Mouse (Mus musculus) heart, adult 2 months (tissue): ENCODE measurements at regions not wholly inside any gene's neighbourhood (a gene's known extent, or its start where the extent isn't known, plus 50 kb on each side); places are given as distances from the start of the nearest gene placed in this dataset.

ENCODE experiments used
- CTCF ChIP-seq: fragments of 200-600 bp; IDR thresholded peaks from 2 replicates; pipeline ENCODE4 v1.8.1; 2022; ENCODE audit warnings: antibody characterized with exemption, mild to moderate bottlenecking, moderate library complexity
- EP300 ChIP-seq: fragments of 200-500 bp; IDR thresholded peaks from 2 replicates; pipeline ENCODE4 v1.6.1; 2011; ENCODE audit warnings: low read depth, low read length, control low read depth; ENCODE audit not compliant: insufficient read depth
- POLR2A ChIP-seq: fragments of 200-500 bp; IDR thresholded peaks from 2 replicates; pipeline ENCODE4 v1.6.1; 2011; ENCODE audit warnings: mild to moderate bottlenecking, low read depth, low read length, control low read depth; ENCODE audit not compliant: insufficient read depth

DNA sequence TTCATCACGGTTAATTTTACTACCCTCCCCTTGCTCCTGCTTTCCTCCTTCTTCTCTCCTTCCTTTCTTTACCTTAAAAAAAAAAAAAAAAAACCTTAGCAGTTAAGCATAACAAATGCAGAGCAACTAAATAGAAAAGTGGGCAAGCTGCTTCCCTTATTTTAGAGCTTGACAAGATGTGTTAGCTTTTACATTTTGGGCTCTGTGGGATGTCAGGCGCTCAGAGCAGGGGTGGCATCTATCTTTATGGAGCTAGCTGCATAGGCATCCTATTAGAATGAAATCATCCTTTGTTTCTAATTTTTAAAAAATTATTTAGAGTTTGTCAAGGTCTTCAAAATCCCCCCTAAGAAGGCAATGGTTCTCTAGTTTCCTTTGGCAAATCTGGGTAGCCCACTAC is 234.1 kb upstream of the Zc3h12c start:
- TF ChIP-seq POLR2A, result no peak
- no peak for TF ChIP-seq CTCF
- no peak for TF ChIP-seq EP300
